Mouse (Mus musculus) liver (tissue): ENCODE measurements around the gene Spon1.

Experiments
- DNase-seq: peaks from one replicate; pipeline ENCODE4 v3.0.0-alpha.2; 2020; ENCODE audit warnings: mixed read lengths

The Spon1 gene

GRCm38 (mm10) chr7:113845191-113845590, 79.4 kb downstream of the Spon1 start:
- DNase-seq = no peak

DNA sequence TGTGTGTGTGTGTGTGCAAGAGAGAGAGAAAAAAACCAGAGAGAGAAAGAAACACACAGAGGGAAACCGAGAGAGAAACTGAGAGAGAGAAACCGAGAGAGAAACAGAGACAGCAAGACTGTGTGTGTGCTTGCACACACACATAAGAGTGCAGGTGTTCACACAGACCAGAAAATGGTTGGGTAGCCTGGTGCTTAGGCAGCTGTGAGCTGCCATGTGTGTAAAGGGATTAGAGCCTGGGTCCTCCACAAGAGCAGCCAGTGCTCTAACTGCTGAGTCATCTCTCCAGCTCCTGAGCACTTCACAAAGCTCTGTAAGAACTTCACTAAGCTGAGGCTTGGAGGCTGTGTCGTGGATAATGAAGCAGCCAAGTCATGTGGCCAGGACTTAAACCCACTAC, 80.8 kb downstream of the Spon1 start:
- DNase-seq = peak; percentile 12

DNA sequence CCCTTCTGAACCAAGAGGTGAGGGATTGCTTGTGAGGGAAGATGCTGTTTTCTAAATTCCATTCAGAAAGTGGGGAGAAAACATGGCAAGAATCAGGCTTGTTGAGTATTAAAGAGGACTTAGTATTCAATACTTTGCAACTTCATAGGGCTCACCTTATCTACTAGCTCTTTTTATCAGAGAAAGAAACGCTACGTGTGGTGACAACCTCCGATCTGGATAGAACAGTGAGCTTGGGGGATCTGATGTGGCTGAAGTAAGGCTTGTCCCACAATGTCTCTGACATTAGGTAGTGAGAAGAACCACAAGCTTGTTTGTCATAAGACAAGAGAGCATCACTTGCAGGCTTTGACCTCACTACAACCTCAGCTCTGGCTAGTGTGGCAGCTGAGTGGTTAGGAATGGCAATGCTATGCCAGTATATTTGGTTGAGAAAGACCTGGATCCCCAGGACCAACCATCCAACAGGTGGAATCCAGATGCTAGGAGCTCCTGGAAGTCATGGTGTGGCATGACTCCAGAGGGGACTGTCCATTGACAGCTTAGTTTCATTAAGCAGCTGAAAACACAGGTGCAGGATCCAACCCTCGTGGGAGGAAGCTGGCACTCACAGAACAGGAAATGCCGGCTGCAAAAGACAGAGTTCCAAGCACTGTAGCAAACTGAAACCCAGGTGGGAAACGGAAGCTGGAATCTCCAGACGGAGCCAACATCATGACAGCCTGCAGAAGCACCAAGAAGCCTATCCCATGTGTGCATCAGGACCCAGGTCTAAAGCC, 81.4 kb downstream of the Spon1 start:
- DNase-seq = no peak

DNA sequence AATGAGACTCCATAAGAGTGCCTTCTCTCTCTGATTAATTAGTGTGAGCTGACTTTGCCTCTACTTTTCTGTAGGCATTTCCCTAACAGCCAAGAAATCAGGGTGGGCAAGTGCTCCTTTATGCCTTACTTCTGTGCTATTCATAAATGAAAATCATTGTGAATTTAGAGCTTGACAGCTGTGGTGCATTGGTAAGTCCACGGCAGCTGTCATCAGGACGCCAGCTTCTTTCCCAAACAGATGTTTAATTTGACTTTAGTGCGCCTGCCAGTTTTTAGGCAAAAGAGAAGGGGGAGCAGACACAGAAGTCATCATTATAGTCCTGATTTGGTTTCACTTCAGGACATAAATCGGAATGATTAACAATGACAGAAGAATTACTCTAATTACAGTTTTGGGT, 84.6 kb downstream of the Spon1 start:
- no peak for DNase-seq

DNA sequence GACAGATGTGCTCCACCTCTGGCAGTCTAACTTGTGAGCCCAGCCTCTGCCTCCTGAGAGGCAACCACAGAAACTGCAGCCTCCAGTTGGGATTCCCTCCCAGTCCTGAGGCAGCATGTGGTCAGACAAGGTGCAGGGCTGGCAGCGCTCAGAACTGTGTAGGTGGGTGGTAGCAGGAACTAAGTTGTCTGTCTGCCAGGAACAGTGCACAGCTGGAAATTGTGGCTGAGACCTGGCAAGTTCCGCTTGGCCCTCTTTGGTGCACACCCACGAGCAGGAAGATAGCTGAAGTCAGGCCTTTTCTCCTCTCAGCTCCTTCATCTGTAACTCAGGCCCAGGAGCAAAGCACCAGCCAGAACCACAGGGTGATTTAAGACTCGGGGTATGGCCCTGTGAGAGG, 89.6 kb downstream of the Spon1 start:
- DNase-seq = no peak

GRCm38 (mm10) chr7:113856067-113856466, 90.3 kb downstream of the Spon1 start:
- no peak for DNase-seq

GRCm38 (mm10) chr7:113859480-113859881, 93.7 kb downstream of the Spon1 start:
- DNase-seq = no peak

- no peak for DNase-seq
Observed at GRCm38 (mm10) chr7:113861964-113862363, 96.2 kb downstream of the Spon1 start.

GRCm38 (mm10) chr7:113872846-113873245, 107.0 kb downstream of the Spon1 start:
- DNase-seq = no peak

- no peak for DNase-seq
Observed at GRCm38 (mm10) chr7:113877451-113877850, 111.7 kb downstream of the Spon1 start.

DNA sequence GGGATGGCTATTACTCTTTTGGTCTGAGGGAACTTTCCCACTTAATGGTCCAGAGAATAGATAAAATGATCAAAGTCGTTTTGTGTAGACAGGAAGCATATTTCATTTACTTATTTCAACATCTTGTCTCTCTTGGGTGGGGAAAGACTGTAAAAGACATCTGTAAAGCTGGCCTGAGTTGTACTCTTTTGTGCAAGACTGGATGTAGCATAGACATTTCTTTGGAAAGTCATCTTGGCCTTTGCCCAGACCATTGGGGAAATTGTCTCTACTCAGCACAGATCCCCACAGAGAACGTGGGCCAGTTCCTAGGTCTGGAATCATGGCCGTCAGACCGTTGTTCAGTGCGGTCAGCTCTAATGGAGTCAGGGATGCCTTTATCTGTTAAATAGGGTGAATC, 112.1 kb downstream of the Spon1 start:
- no peak for DNase-seq

DNA sequence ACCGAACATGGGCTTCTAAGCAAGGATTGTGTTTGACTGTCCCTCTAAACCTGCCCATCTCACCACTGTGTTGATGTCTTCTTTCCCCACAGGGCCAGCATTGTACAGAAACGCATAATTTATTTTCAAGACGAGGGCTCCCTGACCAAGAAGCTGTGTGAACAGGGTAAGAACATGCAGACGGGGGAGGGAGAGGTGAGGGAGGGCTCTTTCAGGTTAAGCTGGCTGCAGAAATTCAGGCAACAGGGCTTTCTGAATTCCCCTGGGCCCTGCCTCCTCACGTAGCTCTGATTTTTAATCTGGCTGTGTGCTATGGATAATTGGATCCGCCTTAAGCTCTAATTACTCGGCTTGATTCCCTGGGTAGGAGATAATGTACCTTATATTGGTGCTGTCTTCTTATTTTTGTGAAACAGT, 113.3 kb downstream of the Spon1 start:
- DNase-seq = no peak

DNA sequence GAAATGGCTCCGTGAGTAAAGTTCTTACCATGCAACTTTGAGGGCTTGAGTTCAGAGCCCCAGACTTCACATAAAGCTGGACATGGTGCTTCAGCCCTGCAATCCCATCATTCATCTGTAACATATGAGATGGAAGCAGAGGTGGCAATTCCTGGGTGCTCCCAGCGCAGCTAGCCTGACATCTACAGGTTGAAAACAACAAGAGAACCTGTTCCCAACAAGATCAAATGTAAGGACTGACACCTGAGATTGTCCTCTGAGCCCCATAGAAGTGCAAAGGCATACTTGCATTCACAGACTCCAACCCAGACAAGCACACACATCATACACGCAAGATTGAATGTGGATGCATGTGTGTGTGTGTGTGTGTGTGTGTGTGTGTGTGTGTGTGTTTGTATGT, 114.2 kb downstream of the Spon1 start:
- no peak for DNase-seq

GRCm38 (mm10) chr7:113890782-113891181, 125.0 kb downstream of the Spon1 start:
- DNase-seq = no peak

- no peak for DNase-seq
Observed at GRCm38 (mm10) chr7:113891491-113891890, 125.7 kb downstream of the Spon1 start.

GRCm38 (mm10) chr7:113893944-113894662, 128.3 kb downstream of the Spon1 start:
- no peak for DNase-seq

GRCm38 (mm10) chr7:113895266-113895665, 129.5 kb downstream of the Spon1 start:
- no peak for DNase-seq

GRCm38 (mm10) chr7:113898388-113898787, 132.6 kb downstream of the Spon1 start:
- DNase-seq = no peak

- DNase-seq = no peak
Observed at GRCm38 (mm10) chr7:113901511-113901910, 135.7 kb downstream of the Spon1 start.

DNA sequence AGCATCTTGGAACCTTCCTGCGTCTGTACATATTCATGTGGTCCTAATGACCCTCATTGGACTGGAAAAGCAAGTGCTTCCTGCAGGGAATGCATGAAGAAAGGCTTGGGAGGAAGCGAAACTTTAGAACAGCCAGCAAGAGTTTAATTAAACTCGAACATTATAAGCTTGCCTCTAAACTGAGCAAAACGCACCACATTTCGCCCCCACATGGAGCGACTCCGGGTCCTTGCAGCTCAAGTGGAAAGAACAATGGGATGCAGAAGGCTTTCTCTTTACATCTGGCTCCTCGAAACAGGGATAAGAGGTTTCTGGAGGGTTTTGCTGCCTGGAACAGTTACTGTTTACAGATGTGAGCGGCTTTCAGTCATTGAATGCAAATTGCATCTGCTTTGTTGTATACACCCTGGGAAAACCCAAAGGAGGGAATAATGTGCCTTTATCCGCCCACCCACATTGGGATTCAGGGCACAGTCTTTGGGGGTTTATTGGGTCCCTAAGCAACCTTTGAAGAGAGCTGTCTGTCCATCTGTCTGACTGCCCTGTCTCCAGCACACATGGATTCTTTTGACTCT, 136.2 kb downstream of the Spon1 start:
- DNase-seq = no peak

- DNase-seq = no peak
Observed at GRCm38 (mm10) chr7:113903127-113903827, 137.5 kb downstream of the Spon1 start.

GRCm38 (mm10) chr7:113903939-113904338, 138.1 kb downstream of the Spon1 start:
- DNase-seq = no peak

DNA sequence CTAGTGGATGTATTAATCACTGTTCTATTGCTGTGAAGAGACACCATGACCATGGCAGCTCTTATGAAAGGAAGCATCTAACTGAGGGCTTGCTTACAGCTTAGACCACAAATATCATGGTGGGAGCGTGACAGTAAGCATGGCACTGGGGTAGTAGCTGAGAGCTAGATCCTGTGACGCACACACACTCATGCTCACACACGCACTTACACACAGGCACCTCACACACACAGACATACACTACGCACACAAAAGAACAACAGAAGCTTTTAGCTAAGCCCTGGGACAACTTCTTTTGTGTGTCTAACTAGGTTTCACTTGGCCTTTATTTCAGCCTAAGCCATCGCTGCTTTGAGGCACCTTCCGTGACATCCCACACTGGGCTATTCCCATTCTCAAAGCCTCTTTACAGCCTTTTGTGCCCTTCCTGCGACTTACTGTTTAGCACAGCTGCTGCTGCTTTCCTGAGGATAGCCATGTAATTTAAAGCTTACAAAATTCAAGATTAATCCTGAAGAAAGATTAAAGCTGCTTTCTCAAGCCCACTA, 138.6 kb downstream of the Spon1 start:
- no peak for DNase-seq
